Mouse (Mus musculus): ENCODE results near the gene Olfr640. TPM values are rescaled to one million over a fixed set of nuclear protein-coding genes. Genes with fewer than 3 reads are reported as not detected.

Olfr640 gene
- polyA plus RNA-seq (2017; shearing (Covaris generic)), result not detected

DNA sequence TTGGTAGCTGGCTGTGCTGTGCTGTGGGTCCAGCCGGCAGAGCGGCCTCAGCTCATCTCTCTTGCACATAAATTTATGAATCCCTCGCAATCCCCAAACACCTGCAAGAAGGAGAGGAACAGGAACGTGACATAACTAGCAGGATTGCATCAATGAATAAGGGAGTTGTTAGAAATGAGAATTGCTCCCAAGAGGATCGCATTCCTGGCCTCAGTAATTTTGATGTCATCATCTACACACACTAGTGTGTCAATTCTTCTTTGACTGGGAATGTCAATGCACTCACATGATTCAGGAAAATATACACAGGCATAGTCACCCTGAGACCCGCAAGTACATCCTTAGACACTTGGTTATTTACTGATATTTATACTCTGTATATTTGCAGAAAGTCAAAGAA is at the start of gene Olfr640:
Olfr640 (minus strand) TSS at position 101 of the 400 bp plus-strand sequence.
- ATAC-seq, result no peak

GRCm38 (mm10) chr7:104071769-104072168 is 46.4 kb upstream of the Olfr640 start, which contains the start of gene Olfr644:
Gene Olfr644, minus strand, starts transcription at chr7:104071869.
- no peak for ATAC-seq

- ATAC-seq, result no peak
Measured at GRCm38 (mm10) chr7:104061345-104061744, 36.0 kb upstream of the Olfr640 start, which contains the start of gene 4930516K23Rik. Gene 4930516K23Rik, minus strand, starts transcription at chr7:104061445.

- no peak for ATAC-seq
Measured at GRCm38 (mm10) chr7:104059215-104059614, 33.8 kb upstream of the Olfr640 start.

DNA sequence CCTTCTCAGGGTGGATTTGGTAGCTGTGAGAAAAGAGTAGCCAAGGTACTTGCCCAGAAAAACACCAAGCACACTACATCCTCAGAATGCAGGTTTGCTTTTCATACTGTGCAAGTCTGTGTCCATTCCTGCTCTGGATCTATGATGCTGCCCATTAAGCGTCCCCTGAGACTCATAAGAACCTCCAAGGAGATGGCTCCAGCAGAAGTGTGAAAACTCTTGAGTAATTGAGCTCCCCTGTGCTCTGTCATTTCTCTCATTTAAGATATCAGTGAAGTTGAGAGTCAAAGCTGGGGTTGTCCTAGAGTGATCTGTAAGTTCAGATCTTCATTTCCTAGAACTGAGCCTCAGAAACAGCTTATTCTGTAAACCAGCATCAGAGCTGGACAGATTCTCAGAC is 27.2 kb upstream of the Olfr640 start, which contains the start of gene Olfr642:
Olfr642 (minus strand) TSS at position 101 of the 400 bp plus-strand sequence.
- no peak for ATAC-seq

GRCm38 (mm10) chr7:104050745-104051144 is 25.4 kb upstream of the Olfr640 start:
- no peak for ATAC-seq

GRCm38 (mm10) chr7:104035145-104035544 is 9.8 kb upstream of the Olfr640 start, which contains the start of gene Olfr641:
Gene Olfr641, plus strand, starts transcription at chr7:104035445.
- no peak for ATAC-seq

- ATAC-seq, result no peak
Measured at GRCm38 (mm10) chr7:104026978-104027377, 1.6 kb upstream of the Olfr640 start.

DNA sequence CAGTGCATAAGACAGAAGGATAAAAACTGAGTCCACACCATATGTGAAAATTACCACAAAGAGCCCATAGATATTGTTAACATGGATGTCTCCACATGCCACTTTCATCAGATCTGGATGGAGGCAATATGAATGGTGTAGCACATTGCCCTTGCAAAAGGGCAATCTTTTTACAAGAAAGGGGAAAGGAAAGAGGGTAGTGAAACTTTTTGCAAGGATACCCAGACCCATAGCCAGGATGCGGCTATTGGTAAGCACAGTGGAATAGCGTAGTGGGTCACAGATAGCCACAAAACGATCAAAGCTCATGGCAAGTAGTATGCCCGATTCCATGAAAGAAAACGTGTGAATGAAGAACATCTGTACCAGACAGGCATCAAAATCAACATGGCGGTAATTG is 3.7 kb downstream of the Olfr640 start:
- ATAC-seq, result no peak

GRCm38 (mm10) chr7:104018953-104019352 is 6.4 kb downstream of the Olfr640 start:
- ATAC-seq, result no peak

- no peak for ATAC-seq
Measured at GRCm38 (mm10) chr7:104017203-104017602, 8.2 kb downstream of the Olfr640 start, which contains the start of gene Olfr639. Gene Olfr639, minus strand, starts transcription at chr7:104017303.

- ATAC-seq, result no peak
Measured at GRCm38 (mm10) chr7:103999124-103999523, 26.2 kb downstream of the Olfr640 start.

GRCm38 (mm10) chr7:103998446-103998845 is 26.9 kb downstream of the Olfr640 start, which contains the start of gene Olfr638:
Gene Olfr638, plus strand, starts transcription at chr7:103998746.
- ATAC-seq, result no peak

- ATAC-seq, result no peak
Measured at GRCm38 (mm10) chr7:103971782-103972181, 53.6 kb downstream of the Olfr640 start.

DNA sequence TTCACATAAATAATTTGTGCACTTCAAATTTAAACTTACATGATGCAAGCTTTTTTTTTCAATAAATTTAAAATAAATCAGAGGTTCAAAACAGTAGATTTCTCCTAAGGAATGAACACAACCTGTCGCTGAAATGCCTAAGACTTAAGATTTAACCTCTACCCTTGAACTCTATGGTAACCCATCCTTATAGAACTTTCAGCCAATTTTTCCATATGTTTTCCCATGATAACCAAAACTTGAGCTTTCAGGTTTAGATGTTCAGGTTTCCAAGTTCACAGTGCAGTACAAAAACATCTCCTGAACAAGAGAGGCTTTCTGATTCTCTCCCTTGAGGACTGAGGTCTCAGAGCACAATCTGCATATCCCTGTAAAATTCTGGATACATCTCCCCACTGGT is 54.5 kb downstream of the Olfr640 start, which contains the start of gene Olfr635:
Olfr635 (plus strand) TSS at position 301 of the 400 bp plus-strand sequence.
- ATAC-seq, result no peak

Other genes with a start within 250 kb of the Olfr640 start
- gene Olfr68, start 245.9 kb downstream of the Olfr640 start, polyA plus RNA-seq (2017; shearing (Covaris generic)), result not detected
- not detected for gene Olfr67, start 233.8 kb downstream of the Olfr640 start, polyA plus RNA-seq (2017; shearing (Covaris generic))
- gene Hbb-bt, start 211.6 kb downstream of the Olfr640 start, polyA plus RNA-seq (2017; shearing (Covaris generic)), result 1 to 10 TPM in 1 of 2 experiments, not detected in 1; 2.4 TPM
- gene Hbb-bs, start 197.5 kb downstream of the Olfr640 start, polyA plus RNA-seq (2017; shearing (Covaris generic)), result 1 to 10 TPM; 3.4 to 7.7 TPM
- not detected for gene Hbb-bh2, start 185.1 kb downstream of the Olfr640 start, polyA plus RNA-seq (2017; shearing (Covaris generic))
- gene Hbb-bh1, start 182.4 kb downstream of the Olfr640 start, polyA plus RNA-seq (2017; shearing (Covaris generic)), result not detected
- not detected for gene Hbb-y, start 172.4 kb downstream of the Olfr640 start, polyA plus RNA-seq (2017; shearing (Covaris generic))
- gene Olfr66, start 139.3 kb downstream of the Olfr640 start, polyA plus RNA-seq (2017; shearing (Covaris generic)), result under 1 TPM in 1 of 2 experiments, not detected in 1; 0.13 TPM
- under 1 TPM in 1 of 2 experiments, not detected in 1; 0.07 TPM for gene Olfr64, start 131.1 kb downstream of the Olfr640 start, polyA plus RNA-seq (2017; shearing (Covaris generic))
- gene Olfr65, start 122.1 kb downstream of the Olfr640 start, polyA plus RNA-seq (2017; shearing (Covaris generic)), result not detected
- gene Olfr631, start 96.7 kb downstream of the Olfr640 start, polyA plus RNA-seq (2017; shearing (Covaris generic)), result not detected
- gene Olfr632, start 91.2 kb downstream of the Olfr640 start, polyA plus RNA-seq (2017; shearing (Covaris generic)), result not detected
- not detected for gene Olfr633, start 81.1 kb downstream of the Olfr640 start, polyA plus RNA-seq (2017; shearing (Covaris generic))
- under 1 TPM in 1 of 2 experiments, not detected in 1; 0.05 TPM for gene Olfr635, start 54.4 kb downstream of the Olfr640 start, polyA plus RNA-seq (2017; shearing (Covaris generic))
- not detected for gene Olfr638, start 26.8 kb downstream of the Olfr640 start, polyA plus RNA-seq (2017; shearing (Covaris generic))
- gene Olfr639, start 8.3 kb downstream of the Olfr640 start, polyA plus RNA-seq (2017; shearing (Covaris generic)), result under 1 TPM in 1 of 2 experiments, not detected in 1; 0.08 TPM
- gene Olfr641, start 9.9 kb upstream of the Olfr640 start, polyA plus RNA-seq (2017; shearing (Covaris generic)), result not detected
- gene Olfr642, start 27.1 kb upstream of the Olfr640 start, polyA plus RNA-seq (2017; shearing (Covaris generic)), result not detected
- gene 4930516K23Rik, start 35.9 kb upstream of the Olfr640 start, polyA plus RNA-seq (2017; shearing (Covaris generic)), result not detected
- gene Olfr644, start 46.3 kb upstream of the Olfr640 start, polyA plus RNA-seq (2017; shearing (Covaris generic)), result not detected
- gene Olfr645, start 59.9 kb upstream of the Olfr640 start, polyA plus RNA-seq (2017; shearing (Covaris generic)), result not detected
- gene Olfr646, start 79.3 kb upstream of the Olfr640 start, polyA plus RNA-seq (2017; shearing (Covaris generic)), result not detected
- not detected for gene Ubqln5, start 104.3 kb upstream of the Olfr640 start, polyA plus RNA-seq (2017; shearing (Covaris generic))
- not detected for gene Olfr643, start 111.8 kb upstream of the Olfr640 start, polyA plus RNA-seq (2017; shearing (Covaris generic))
- not detected for gene Ubqln3, start 117.7 kb upstream of the Olfr640 start, polyA plus RNA-seq (2017; shearing (Covaris generic))
- gene Ubqlnl, start 125.0 kb upstream of the Olfr640 start, polyA plus RNA-seq (2017; shearing (Covaris generic)), result not detected
- not detected for gene Olfm5, start 139.3 kb upstream of the Olfr640 start, polyA plus RNA-seq (2017; shearing (Covaris generic))
- gene Olfr648, start 157.8 kb upstream of the Olfr640 start, polyA plus RNA-seq (2017; shearing (Covaris generic)), result under 1 TPM; 0.20 to 0.23 TPM
- gene Olfr649, start 170.4 kb upstream of the Olfr640 start, polyA plus RNA-seq (2017; shearing (Covaris generic)), result not detected
- gene Trim6, start 193.2 kb upstream of the Olfr640 start, polyA plus RNA-seq (2017; shearing (Covaris generic)), result 1 to 10 TPM in 1 of 2 experiments, under 1 TPM in 1; 0.25 to 2.7 TPM
- gene Trim34a, start 218.9 kb upstream of the Olfr640 start, polyA plus RNA-seq (2017; shearing (Covaris generic)), result 10 to 100 TPM; 71.3 to 83.9 TPM